Mouse (Mus musculus): ENCODE measurements around the gene Top2b.

Top2b gene

DNA sequence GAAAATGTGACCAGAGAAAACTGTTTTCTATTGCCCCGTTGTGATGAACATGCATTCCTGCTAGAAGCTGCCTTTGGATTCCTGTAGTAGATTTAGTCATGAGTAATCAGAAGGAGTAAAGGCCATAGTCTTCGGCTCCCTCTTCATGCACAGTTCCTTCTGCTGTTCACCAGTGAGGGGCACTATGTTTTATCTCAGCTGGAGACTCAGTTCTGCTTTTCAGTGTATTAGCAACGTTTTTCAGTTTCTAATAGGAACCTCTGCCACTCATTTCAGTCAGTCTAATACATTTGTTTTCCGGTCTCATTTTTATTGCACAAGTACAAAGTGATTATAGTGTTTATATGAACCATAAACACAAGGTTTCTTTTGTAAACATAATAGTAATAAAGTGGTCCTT lies 62.6 kb downstream of the Top2b start:
- no peak for DNase-seq

DNA sequence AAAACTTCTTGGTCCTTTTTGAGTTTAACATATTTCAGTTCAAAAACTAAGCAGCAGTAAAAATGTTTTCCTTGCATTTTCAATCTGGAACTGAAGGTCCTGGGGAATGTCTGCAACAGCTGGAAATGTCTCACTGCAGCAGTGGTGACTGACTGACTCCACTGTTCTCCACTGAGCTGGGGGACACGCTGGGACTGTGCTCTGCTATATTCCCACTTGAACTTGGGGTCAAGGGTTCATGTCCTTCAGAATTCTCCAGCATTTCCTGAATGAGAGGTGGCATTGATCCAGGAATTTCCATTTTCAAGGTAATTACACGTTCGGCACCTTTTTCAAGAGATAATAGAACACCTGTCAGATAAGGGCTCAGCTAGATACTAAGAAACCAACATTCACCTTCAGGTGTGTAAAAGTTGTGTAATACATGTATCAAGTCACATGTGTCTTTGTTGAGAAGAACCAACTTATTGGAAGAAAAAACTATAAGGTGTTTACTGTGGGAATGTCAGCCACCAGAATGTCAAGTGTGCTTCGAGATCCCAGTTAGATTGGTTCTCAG lies 67.0 kb downstream of the Top2b start:
- no peak for DNase-seq

- no peak for DNase-seq
These were observed 67.6 kb downstream of the Top2b start for GRCm38 (mm10) chr14:16432550-16432949.

- no peak for DNase-seq
These were observed 68.2 kb downstream of the Top2b start for GRCm38 (mm10) chr14:16433206-16433605.

- no peak for DNase-seq
These were observed 69.6 kb downstream of the Top2b start for GRCm38 (mm10) chr14:16434396-16435171.

GRCm38 (mm10) chr14:16437386-16437785 lies 72.4 kb downstream of the Top2b start:
- DNase-seq, result no peak

GRCm38 (mm10) chr14:16439385-16440126 lies 74.6 kb downstream of the Top2b start:
- DNase-seq, result no peak

DNA sequence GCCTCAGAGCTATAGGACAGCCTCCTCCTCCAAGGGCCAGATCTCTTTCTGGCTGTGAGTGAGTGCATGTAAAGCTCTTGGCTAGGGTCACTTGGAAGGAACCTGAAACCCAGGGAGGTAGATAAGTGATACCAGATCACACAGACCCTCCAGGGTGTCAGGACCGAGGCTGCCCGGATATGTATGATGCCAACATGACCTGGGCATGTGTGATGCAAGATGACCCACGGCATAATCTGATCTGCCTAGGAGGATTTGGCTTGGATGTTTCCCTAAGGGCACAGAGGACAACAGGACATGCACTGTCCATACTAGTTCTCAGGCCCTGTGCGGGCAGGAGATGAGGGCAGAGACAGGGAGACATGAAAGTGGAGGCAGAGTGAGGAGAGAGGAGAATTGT lies 79.9 kb downstream of the Top2b start:
- DNase-seq, result no peak

GRCm38 (mm10) chr14:16447587-16447986 lies 82.6 kb downstream of the Top2b start:
- DNase-seq, result no peak

DNA sequence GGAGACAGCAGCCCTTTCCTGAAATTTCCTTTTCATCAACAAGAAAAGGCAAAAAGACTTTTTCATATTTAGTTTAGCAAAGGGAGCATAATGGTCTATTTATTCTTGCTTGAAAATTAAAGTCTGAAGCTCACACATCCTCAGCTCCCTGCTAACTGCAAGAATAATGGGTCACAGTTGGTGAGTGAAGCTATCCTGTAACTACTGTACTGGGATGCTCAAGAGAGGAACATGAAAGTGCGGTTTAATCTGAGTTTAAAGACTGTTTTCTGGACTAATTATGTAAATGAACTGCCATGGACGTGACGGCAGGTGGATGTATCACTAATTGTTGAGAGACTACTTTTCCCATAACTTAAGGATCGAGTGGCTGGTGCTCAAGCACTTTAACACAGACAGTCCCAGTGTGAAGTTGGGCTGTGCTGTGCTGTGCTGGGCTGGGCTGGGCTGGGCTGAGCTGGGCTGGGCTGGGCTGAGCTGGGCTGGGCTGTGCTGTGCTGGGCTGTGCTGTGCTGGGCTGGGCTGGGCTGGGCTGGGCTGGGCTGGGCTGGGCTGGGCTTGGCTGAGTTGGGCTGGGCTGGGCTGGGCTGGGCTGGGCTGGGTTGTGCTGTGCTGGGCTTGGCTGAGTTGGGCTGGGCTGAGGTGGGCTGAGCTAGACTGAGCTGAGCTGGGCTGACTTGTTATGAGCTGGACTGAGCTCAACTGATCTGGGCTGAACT lies 83.4 kb downstream of the Top2b start:
- DNase-seq, result no peak

DNA sequence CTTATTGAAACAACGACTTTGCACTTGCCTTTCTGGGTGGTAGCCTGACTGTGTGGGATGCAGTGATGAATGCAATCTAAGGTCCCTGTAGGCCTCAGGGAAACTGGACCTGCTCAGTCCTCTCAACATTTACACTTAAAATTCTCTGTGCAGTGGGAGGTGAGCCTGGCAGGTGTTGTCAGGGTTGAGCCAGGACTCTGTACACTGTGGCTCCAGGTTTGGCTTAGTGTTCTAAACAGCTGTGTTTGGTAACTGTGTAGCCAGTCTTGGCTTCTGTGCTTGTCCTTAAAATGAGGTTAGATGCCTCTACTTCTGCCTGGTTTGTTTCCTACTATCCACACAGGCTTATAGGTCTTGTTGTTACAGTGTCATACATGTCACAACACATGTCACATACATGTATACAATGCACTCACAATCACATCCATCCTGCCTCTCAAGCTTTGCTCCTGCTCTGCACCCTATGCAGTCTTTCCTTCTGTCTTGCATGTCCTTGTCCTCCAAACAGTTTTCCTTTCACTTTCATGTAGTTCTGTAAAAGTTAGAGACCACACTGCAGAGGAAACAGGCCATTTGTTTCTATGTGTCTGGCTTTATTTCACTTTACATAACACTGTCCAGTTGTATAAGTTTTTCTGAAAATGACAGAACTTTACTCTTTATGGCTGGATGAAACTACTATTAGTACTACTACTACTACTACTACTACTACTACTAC lies 113.8 kb downstream of the Top2b start:
- DNase-seq, result no peak

DNA sequence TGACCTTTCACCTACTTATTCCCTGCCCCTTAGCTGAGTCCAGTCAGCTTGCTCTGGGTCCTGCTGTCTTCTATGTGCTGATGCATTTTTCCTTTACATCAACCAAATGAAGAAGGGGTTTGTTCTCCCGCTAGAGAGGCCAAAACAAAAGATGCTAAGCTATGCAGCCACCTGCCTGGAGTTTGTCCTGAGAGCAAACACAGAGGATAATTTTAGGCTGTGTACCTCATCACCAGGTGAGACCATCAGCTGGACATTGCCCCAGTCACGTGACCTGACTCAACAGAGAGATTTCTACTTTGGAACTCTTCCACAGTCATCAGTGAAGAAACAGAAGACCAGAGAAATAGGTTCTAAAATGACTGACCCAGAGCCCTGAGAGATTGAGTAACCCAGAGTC lies 114.5 kb downstream of the Top2b start:
- DNase-seq, result no peak

- DNase-seq, result no peak
These were observed 115.6 kb downstream of the Top2b start for GRCm38 (mm10) chr14:16480621-16481020.

DNA sequence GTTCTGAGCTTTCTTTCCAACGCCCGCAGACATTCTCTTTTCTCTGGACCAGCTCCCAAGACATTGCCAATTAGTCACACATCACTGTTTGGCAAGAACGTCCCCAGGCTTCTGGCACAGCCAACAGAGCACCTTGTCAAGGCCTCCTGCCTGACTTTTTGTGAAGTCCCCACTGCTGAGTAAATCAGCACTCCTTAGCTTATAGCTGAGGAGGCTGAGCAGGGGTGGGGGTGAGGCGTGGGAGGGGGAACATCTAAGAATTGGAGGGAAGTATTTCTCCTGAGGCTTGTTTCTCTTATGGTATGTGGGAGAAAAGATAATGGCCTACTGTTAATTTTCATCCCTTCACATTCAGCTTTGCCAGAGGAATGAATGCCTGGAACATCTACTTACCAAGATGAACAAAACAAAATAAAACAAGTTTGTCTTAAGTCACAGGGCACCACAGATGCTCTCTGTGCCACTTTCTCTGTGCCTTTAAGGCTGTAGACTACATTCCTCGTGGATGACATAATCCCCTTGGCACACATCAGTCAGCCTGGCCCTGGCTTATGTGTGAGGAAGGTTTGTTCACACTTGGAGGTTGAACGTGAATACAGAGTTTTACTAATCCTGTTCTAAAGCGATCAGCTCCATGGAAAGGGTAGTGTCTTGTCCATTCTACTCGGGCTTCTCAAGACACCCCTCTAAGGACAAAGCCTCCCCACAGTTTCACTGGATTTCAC lies 118.8 kb downstream of the Top2b start:
- no peak for DNase-seq

All from thymus, adult 18-20 months (tissue).